Comparison of ENCODE assay signal across 12 mouse cellular contexts in genomic region chr13:70789022-70789421, GRCm38 (mm10). TPM values are rescaled to one million over a fixed set of nuclear protein-coding genes. Genes with fewer than 3 reads are reported as not detected.
DNase-seq lines count a peak whose midpoint lies in the region; ATAC-seq and TF ChIP-seq lines count a peak whose summit lies in the region.
"Had no signal": no experiment of that assay in that cellular context is flagged by ENCODE, and none has a peak within 500 bp of the region (broad histone marks: within the 10 kb centered on the region; RNA-seq: fewer than 3 reads in every experiment).

No protein-coding gene starts in this region.

- intact Hi-C loops in gastrocnemius, adult 2 months (cut with DNase I), result no loop called here

- peak; percentile 38 for DNase-seq in gastrocnemius, adult 2 months
- no peak for DNase-seq in gastrocnemius, postnatal 10 days
- DNase-seq in ovary, postnatal 36 days (ENCODE audit: low spot score), result peak; percentile 18
- no peak for DNase-seq in ovary, postnatal 14 days (ENCODE audit: low spot score)
- DNase-seq in cerebellum, adult 8-10 months, result peak; percentile 36
- DNase-seq in skeletal muscle tissue, adult 2 months (ENCODE audit: low read depth, low spot score), result peak; percentile 26
- DNase-seq: thymus, postnatal 25 days had no signal

- no peak for ATAC-seq in activated CD4-positive, CD25-positive, alpha-beta regulatory T cell, adult 4 months
- ATAC-seq in CD4-positive, CD25-positive, alpha-beta regulatory T cell, adult 4 months, result no peak

- no peak for TF ChIP-seq CTCF in gastrocnemius, adult 2 months (IDR thresholded peaks at IDR 0.05)

- no peak overlapping the region for H3K4me3 ChIP-seq in gastrocnemius, adult 2 months
- H3K4me3 ChIP-seq: erythroblast, embryonic 14.5 days; liver, embryonic 15.5 days had no signal

- H3K27ac ChIP-seq in gastrocnemius, adult 2 months, result no peak overlapping the region
- H3K27ac ChIP-seq: liver, embryonic 15.5 days had no signal

RNA-seq across cellular contexts. Expression of gene Adamts16, which starts 52.6 kb away (rescaled TPM):
- total RNA-seq in gastrocnemius, adult 2 months (2021), result under 1 TPM; 0.20 to 0.56 TPM
- 1 to 10 TPM; 1.7 TPM for total RNA-seq in gastrocnemius, postnatal 10 days (2021)
- under 1 TPM in 1 of 2 experiments, not detected in 1; 0.17 TPM for polyA plus RNA-seq in activated CD4-positive, CD25-positive, alpha-beta regulatory T cell, adult 4 months (2017; shearing (Covaris generic))
- polyA plus RNA-seq in CD4-positive, CD25-positive, alpha-beta regulatory T cell, adult 4 months (2017; shearing (Covaris generic)), result not detected
- total RNA-seq: hematopoietic stem cell, adult 5-6 weeks had no signal
- polyA plus RNA-seq: erythroblast, embryonic 14.5 days had no signal

Comparison
In these comparisons a context has a peak if more than half of its experiments do, and no peak if none do; other contexts are left out.
1. DNase-seq: peak in gastrocnemius, adult 2 months (single experiment), ovary, postnatal 36 days (single experiment), cerebellum, adult 8-10 months (single experiment) and skeletal muscle tissue, adult 2 months (single experiment); none in gastrocnemius, postnatal 10 days (single experiment) and ovary, postnatal 14 days (single experiment).